Mouse (Mus musculus) layer of hippocampus, adult 8-10 months (tissue): ENCODE results near the gene Itpkb. TPM values are rescaled to one million over a fixed set of nuclear protein-coding genes. Genes with fewer than 3 reads are reported as not detected.
A peak's percentile ranks its signal among the peaks of the same experiment; 100 is the strongest.

Experiments used
- DNase-seq, 2 experiments: peaks; one replicate each; pipeline ENCODE4 v3.0.0; 2022; ENCODE audit warnings: low spot score in 2 of 2
- total RNA-seq, 4 experiments: library from RNA; stranded (reverse); gene quantifications; 2 replicates each; pipeline ENCODE4 v1.2.4; 2022

Gene Itpkb
- total RNA-seq, 4 experiments from 2014 or later = 26.6 to 39.1 (median 32.4) TPM

- no peak for DNase-seq
Observed at GRCm38 (mm10) chr1:180313517-180314440, 16.5 kb upstream of the Itpkb start.

DNA sequence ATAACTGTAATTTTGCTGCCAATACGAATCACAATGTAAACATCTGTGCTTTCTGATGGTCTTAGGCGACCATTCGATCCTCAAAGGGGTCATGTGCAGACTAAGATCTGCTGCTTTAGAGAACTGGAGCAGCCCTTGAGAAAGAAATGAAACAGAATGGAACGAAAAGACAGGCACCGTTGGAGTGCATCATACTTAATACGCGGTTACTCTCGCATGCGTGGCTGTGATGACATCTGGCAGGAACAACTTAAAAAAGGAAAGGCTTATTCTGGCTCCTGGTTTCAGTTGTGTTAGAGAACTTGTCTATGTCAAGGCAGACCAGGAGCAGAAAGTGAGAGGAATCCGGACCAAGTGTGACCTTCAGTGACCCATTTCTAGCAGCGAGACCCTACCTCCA, 15.6 kb upstream of the Itpkb start:
- DNase-seq = no peak

GRCm38 (mm10) chr1:180315127-180315526, 15.2 kb upstream of the Itpkb start:
- DNase-seq = no peak

GRCm38 (mm10) chr1:180317450-180317849, 12.8 kb upstream of the Itpkb start:
- no peak for DNase-seq

DNA sequence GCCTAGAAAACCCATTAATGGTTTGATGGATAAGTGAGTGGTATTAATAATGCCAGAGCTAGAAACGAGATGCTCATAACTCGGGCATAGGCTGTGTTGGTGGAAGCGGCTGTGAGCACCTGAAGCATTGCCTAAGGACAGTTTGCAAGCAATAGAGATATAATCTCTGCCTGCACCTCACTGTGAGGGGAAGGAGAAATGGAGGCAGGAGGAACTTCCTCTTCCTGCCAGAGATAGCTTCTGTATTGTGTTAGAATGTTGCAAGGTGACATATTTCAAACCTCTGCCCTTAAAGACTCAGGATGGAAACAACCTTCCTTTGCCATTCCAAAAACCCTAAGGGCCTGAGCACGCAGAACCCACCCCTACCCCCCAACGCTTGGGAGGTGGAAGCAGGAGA, 11.9 kb upstream of the Itpkb start:
- no peak for DNase-seq

DNA sequence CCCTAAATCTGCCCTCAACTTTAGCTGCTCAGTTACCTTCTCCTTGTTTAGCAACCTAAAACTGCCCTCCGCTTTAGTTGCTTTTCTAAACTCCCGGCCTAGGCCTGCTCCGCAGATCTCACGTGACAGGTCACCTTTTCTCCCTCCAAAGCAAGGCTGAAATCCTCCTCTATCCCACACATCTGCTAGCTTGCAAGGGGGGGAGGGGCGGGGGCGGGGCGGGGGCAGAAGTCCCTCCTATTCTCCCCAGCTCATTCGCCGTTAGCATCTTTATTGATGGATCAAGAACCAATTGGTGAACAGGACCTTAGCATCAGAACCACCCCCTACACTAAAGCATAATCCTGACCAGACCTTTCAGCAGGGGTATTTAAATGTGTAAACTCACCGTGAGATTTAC, 10.4 kb upstream of the Itpkb start:
- no peak for DNase-seq

- no peak for DNase-seq
Observed at GRCm38 (mm10) chr1:180322896-180323295, 7.4 kb upstream of the Itpkb start.

- DNase-seq = no peak
Observed at GRCm38 (mm10) chr1:180323491-180323890, 6.8 kb upstream of the Itpkb start.

DNA sequence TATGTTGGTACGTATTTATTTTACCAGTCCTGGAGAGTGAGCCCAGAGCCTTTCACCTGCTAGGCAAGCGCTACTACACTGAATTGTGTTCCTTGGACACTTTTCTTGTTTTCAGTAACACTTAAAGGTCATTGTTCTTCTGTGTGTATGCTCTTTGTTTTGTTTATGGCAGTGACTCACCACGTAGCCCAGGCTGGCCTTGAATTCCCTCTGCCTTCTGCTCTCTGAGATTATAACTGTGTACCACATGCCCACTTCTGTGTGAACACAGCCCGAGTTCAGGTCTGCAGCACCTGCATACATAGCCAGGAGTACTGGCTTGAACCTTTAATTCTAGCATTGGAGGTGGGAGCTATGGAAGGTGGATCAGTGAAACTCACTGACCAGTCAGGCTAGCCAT, 6.0 kb upstream of the Itpkb start:
- no peak for DNase-seq

- DNase-seq = no peak
Observed at GRCm38 (mm10) chr1:180328794-180329665, 1.3 kb upstream of the Itpkb start.

DNA sequence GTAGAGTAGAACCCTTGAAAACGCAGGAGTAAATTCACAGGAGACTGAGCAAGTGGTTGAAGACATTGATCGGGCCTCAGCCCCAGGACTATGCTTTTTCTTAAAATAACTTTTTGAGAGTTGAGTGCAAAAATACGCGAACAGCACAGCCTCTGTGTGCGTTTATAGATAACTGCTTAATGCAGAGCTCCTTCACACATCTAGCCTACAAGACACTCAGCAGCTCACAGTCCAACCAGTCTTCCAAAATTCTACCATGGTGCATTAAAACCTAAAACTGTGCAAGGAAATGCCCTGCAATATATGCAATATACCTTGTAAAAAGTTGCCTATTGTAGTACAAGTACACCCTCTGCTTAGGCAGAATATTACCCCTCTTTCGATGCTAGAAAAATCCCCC, 579 bp upstream of the Itpkb start:
- no peak for DNase-seq

DNA sequence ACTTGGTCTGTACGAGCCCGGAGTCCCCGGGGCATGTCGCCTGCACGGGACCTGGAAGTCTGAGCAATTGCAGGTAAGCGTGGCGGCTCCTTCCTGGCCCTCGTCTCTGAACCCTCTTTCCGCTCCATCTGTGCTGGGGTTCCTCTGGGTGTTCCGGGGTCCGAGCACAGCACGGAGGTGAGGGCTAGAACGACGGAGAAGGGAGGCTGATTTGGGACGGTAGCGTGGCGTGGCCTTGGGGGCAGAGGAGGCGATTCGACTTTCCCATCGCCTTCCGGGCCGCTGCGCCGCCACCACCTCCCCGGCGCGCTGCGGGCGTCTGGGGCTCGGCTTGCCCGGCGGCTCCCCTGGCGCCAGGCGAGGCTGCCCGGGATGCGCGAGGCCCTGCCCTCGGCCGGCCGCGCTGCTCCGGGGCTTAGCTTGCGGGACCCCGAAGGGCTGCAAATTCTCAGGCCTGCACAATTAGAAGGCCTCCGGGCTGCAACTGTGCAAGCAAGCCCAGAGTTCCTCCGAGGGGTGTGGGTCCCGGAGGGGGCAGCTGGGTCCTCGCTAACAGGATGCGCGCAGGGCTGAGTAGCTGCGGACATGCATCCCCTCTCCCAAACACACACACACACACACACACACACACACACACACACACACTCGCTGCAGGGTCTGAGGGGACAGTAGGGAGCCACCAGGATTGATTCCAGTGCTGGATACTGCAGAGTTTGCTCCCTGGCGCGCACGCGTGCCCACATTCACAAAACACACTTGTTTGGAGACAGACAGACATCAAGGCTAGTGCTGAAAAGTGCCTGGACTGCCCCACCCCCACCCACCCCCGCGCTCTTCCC, 641 bp downstream of the Itpkb start:
- DNase-seq = no peak

- no peak for DNase-seq
Observed at GRCm38 (mm10) chr1:180331546-180332075, 1.3 kb downstream of the Itpkb start.

DNA sequence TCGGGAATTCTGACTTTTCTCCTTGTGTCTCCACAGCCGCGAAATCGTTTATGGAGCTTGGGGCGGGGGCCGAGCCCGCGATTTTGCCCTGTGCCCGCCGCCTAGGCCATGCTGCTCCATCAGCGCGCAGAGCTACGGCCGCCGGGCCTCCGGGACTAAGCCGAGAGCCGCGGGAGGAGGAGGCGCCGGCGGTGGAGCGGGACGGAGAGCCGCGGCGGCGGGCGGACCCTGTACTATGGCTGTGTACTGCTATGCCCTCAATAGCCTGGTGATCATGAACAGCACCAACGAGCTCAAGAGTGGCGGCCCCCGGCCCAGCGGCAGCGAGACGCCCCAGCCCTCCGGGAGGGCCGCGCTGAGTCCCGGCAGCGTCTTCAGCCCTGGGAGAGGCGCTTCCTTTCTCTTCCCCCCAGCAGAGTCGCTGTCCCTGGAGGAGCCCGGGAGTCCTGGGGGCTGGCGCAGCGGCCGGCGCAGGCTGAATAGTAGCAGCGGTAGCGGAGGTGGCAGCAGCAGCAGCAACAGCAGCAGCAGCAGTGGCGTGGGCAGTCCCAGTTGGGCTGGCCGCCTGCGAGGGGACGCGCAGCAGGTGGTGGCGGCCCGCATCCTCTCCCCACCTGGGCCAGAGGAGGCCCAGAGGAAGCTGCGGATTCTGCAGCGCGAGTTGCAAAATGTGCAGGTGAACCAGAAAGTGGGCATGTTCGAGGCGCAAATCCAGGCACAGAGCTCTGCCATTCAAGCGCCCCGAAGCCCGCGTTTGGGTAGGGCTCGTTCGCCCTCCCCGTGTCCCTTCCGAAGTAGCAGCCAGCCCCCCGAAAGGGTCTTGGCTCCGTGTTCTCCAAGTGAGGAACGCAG, 2.0 kb downstream of the Itpkb start:
- DNase-seq = peak; percentile 56 to 65

DNA sequence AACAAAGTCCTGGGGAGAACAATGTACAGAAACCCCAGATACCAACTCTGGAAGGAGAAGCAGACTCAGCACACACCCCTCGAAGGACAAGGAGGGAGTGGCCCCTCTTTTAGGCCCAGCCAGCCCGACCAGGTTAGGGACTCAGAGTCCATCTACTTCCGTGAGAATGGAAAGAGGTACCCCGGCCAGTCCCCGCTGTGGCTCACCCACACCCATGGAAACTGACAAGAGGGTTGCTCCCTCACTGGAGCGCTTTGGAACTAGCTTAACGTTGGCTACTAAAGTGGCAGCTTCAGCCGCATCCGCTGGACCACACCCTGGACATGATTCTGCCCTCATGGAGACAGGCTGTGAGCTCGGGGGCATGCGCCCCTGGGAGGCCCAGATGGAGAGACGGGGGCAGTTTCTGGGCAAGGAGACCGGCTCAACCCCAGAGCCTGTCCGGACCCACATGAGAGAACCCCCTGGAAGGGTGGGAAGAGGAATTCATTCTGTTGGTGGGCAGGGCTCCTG, 2.7 kb downstream of the Itpkb start:
- DNase-seq = no peak

- DNase-seq = no peak
Observed at GRCm38 (mm10) chr1:180333588-180333987, 3.3 kb downstream of the Itpkb start.

DNA sequence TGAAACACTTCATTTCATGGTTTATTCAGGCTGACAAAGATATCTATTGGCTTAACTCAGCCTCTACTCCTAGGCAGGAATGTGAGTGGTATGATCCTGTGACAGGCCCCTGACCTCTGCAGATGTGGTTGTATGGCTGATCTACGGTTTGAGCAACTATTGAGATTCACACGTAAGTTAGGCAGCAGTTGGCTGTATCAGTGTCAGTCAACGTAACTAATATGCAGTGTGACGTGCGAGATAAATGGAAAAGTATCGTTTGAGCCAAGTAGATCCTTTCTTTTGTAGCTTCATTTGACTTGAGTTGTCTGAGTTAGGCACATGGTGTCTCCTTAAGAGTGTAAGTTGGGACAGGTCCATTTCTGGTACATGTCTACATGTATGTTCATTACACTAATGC, 4.3 kb downstream of the Itpkb start:
- DNase-seq = no peak

- DNase-seq = no peak
Observed at GRCm38 (mm10) chr1:180335513-180336375, 5.5 kb downstream of the Itpkb start.

- no peak for DNase-seq
Observed at GRCm38 (mm10) chr1:180338358-180338757, 8.1 kb downstream of the Itpkb start.
